Mouse (Mus musculus): ENCODE results near the gene Sema5b.

The Sema5b gene

DNA sequence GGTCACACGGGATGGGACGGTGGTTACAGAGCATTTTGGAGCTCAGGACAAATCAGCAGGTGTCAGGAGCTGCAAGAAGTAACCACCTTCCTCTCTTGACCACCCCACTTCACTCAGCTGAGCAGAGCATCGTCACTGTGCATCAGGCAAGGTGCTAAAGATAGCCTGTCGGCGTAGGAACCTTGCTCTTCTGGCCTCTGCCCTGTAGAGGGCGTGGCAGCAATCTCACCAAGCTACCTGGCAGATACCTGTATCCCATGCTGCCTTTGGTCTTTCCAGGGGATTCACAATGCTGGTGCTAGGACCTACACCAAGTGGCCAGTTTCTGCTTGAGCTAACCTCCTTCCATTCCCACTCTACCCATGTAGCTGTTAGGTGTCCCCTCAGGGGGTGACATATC is 55.3 kb downstream of the Sema5b start:
- DNase-seq: no peak

DNA sequence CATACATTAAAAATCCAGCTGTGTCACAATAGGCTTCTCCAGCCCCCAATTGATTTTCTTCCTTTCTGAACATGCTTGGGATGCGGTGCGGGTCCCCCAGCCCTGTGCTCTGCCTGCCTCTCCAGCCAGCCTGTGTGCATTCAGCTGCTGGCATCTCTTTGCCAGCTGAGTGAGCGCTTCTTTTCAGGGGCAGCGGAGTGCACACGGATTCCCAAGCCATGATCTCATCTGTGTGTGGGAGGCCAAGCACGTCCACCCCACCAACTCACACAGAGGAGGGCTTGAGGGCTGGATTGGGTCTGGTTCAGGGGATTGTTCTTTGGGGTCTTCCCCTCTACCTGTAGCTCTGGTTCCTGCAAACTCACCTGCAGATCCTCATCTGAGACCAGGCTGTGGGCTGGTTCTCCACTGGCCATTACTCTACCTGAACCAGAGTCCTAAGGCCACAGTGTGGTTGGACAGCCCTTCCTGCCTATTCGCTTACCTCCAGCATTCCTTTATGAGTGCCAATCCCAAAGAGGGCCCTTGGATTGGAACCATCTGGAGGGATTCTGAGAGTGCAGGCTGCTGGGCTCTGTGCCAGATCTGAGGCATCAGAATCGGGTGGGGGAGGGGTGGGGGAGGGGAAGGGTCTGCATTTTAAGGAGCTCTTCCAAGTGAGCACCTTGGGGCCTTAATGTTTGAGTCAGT is 55.9 kb downstream of the Sema5b start:
- DNase-seq: no peak

DNA sequence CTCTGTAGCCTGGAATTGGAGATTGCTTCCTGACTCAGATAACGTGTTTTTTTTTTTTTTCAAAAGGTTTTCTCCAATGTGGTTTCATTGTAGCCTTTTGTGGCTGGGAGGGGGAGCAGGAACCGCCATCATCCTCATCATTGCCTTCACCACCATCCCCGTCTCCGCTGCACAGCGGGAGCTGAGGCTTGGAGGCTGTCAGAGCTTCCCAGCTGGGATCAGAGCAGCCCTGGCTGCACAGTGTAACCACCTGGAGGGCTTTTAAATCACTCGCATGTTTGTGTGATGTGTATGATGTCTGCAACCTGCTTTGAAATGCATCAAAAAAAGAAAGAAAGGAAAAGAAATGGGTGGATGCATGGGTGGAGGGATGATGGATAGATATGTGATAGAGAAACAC is 57.0 kb downstream of the Sema5b start:
- no peak for DNase-seq

DNA sequence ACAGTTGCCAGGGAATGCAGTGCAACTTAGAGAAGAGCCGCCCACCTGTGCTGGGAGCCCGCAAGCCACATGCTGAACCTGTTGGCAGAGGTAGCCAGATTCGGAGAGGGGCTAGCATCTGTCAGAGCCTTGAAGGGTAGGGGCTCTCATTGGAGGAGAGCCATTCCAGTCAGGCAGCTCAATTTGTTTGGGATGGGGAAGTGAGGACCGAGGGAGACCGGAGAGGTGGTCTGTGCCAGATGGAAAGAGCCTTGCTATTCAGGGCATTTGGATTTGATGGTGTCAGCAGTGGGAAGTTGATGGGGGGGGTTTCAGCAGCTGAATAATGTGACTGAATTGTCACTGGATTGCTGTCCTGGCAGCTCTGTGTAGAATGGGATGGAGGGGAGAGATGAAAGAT is 57.9 kb downstream of the Sema5b start:
- no peak for DNase-seq

DNA sequence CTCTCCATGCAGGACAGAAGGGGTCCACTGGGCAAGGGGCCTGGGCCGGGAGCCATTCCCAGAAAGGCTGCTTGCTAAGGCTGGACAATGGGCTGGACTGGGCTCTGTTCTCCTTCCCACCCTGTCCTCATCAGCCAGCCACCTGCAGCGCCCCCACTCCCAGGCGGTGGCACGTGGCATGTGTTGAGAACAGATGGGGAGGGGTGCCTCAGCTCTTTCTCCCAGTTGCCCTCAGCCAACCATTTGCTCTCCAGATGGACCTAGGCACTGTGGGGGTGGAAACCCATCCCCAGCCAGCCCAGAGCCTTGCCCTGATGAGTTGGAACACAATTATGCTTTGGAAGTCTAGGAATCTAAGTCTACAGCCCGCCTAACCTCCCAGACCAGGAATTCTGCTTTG is 59.3 kb downstream of the Sema5b start:
- DNase-seq: no peak

DNA sequence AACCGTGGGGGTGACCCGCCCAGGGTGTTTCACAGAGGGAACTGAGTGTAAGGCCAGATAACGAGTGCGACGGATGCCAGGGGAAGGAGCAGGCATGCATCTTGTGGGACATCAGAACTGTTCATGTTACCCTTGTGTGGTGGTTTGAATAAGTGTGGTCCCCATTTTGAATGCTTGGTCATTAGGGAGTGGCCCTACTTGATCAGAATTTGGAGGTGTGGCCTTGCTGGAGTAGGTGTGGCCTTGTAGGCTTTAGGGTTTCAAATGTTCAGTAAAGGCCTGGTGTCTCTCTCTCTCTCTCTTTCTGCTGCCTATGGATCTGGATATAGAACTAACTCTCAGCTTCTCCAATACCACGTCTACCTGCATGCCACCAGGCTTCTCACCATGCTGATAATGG is 60.5 kb downstream of the Sema5b start:
- no peak for DNase-seq

DNA sequence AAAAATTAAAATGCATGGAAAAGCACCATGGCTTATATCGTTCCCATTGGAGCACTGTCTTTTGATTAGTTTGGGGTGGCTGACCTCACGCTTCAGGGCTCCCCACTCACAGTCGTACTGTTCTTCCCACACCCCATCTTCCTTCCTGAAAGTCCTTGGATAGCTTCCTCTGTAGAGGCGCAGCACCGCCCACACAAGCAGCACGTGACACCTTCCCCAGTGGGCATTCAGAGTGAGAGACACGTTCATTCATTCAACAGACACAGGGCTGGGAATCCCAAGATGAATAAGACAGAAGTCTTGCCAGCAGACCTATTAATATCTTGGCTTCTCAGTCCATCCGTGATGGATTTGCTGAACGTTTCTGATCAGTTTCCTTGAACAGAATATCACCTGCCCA is 61.6 kb downstream of the Sema5b start:
- no peak for DNase-seq

DNA sequence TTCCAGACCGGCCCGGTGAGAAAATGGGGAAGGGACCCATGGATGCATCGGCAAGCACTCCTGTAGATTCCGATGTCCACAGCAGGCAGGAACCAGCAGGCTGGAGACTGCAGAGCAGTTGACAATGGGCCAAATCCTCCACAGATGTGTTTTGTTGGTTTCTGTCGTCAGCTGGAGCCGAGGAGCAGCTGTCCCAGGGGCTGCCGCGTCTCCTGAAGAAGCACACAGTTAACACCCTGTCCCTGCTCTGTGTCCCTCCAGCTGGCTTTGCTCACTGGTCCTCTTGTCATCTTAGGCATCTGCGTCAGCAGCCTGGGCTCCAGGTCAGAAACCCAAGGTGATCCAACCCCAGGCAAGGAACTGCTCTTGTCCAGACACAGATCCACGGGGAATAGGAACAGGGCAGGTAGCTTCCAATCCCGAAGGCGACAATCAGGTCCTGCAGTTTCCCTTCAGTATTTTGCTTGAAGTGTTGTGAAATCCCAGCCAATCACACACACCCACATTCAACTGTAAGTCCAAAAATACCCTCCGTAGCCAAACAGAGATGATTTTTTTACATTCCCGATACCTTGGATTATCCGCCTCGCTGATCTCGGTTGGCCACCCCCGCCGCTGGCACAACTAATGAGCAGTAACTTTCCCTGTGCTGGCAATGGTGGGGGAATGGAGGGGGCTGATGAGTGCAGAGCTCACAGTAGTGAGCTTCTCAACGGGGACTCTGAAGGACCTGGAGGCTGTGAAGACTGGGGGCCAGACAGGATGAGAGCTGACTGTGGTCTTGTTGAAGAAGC is 63.0 kb downstream of the Sema5b start:
- peak; percentile 97 for DNase-seq

DNA sequence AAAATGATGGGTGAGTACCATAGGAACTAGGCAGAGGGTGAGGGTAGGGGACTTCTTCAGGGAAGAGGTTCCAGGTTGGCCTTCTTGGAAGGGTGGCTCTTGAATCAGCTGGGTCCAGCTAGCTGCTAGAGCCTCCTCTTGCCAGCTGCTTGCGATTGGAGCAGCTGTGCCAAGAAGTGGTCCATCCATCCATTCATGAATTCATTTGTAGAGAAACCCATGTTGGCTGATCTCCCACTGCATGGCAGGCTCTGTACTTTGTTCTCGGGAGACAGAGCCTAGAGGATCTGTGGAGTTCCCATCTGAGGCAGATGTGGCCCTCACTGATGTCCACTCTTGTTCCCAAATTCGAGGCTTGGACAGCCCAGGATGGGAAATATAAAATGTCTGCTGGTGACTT is 66.3 kb downstream of the Sema5b start:
- DNase-seq: no peak

DNA sequence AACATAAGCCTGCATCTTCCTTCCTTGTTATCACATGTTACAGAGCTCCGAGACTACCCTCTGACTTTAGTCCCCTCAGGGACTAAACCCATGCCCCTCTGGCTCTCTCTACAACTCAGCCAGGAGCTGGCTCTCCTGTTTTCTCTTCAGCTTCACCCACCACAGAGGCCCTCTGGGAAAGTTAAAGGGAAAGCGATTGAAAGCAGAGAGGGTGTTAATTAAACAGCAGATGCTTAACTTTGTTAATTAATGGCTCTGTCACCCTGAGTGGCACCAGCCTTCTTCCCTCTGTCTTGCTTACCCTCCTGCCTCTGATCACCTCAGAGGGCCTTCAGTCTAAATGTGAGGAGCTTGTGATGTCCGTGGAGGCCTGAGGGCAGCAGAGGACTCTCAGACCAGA is 67.3 kb downstream of the Sema5b start:
- DNase-seq: no peak

DNA sequence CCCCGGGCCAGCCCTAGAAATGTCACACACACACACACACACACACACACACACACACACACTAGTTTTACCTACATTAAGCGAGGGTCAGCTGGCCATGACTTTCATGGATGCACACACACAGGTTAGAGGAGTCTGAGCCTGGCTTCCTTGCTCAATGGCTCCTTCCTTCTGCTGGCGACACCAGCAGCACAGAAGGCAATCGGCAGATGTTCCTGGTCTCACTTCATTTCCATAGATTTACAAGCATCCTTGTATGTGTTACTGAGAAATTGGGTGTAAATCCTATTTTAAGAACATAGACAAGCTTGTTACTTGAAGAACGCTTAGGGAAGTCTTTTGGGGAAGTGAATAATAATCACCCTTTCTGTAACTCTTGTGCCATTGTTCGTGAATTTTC is 68.6 kb downstream of the Sema5b start:
- DNase-seq: no peak

DNA sequence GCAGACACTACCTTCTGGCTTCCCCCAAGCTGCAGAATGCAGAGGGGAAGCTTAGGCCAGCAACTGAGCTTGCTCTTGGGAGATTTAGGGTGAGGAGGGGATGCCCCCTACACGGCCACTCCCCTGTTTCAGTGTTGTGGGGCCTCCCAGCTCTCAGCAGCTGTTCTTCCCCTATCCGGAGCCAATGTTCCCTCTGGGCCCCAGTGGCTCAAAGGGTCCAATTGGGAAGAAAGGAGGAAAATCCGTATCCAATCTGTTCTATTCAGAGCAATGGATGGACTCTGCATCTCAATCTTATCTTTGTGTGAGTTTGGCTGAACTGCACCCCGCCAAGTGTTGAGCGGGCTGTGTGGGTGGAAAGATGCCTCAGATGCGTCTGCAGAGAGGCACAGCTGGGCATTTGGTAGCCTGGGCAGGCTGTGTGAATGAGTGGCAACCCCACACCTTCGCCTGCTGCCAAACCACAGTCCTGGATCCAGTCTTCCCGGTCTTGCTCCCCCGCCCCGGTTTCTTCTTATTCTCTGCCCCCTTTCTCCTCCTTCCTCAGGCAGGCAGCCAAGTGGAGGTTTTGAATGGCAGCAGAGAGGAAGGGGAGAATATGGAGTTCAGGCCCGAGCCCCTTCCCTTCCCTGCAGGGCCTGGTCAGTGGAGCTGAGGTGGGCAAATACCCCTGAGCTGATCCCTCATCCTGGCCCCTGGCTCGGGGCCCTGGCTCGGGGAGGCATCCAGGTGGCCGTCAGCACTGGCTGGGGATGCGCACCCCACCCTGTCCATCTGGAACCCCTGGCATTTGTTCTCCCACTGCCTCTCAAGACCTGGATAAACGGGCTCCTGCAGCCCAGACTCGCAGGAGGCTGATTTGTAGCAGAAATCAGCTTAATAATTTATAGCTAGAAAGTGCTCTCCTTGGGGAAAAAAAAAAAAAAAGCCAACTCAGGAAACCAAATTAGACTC is 73.2 kb downstream of the Sema5b start:
- peak; percentile 94 for DNase-seq

DNA sequence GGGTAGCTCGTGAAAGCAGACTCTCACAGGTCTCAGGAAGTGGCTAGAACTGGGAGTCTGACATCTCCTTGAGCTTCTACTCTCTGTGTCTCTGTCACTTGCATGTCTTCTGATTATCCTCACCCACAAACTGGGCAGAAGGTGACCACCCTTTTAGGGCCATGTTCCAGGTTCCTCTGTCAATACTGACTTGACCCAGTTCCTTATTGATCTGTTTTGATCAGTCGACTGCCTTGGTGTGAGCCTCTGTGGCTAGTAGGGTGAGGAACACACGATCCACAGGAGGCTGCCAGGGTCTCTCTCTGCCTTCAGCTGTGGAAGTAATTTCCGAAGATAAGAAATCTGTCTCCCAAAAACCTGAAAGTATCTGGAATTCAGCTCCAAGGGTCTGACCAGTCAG is 76.8 kb downstream of the Sema5b start:
- DNase-seq: no peak

DNA sequence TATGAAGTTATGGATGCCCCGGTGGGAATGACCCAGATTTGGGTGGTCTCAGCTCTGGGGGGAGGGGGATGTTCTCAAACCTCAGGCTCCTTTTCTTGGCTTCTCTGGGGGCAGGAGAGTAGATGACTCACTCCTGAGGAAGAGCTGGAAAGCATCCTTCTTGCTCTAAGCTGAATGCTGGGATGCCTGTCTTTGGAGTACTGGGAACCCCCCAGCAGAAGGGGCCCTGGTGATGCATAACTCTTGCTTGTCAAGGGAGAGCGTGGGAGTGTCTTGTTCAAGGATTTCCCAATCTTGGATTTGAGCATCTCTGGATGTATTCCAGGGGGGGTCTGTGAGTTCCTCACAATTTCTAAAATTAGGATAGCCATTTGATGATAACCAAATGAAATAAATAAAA is 82.1 kb downstream of the Sema5b start:
- DNase-seq: peak; percentile 80

DNA sequence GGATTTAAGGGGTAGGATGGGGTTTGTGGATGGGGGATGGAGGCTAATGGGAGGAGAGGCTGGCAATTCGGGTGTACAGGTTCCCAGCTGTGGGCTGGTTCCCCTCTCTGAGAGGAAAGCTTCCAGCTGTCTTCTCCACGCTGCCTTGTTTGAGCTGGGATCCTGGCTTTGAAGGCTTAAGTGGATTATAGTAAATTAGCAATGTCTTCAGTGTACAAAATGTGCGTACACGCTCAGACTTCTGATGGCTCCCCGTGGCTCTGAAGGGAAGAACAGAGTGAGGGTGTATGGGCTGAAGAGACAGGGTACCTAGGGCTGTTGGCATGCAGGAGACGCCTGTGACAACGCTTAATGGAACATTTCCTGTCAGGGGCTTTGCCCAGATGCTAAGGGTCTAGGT is 83.0 kb downstream of the Sema5b start:
- DNase-seq: peak; percentile 73

DNA sequence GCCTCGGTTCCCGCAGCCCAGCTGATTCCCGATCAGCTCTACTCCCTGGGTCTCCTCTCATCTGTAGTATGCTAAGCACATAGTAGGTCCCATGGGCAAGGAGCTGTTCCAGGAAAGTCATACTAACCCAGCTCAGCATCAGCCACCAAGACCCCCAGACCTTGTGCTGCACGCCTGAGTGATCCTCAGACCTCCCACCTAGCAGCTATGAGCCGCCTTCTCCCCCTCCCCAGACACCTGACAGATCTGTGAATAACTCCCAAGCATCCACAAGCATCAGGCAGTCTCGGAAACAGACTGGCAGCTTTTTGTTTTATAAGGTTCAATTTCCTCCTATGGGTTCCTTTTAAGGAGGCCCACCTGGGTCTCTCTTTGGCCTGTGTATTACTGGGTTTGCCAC is 83.9 kb downstream of the Sema5b start:
- no peak for DNase-seq

DNA sequence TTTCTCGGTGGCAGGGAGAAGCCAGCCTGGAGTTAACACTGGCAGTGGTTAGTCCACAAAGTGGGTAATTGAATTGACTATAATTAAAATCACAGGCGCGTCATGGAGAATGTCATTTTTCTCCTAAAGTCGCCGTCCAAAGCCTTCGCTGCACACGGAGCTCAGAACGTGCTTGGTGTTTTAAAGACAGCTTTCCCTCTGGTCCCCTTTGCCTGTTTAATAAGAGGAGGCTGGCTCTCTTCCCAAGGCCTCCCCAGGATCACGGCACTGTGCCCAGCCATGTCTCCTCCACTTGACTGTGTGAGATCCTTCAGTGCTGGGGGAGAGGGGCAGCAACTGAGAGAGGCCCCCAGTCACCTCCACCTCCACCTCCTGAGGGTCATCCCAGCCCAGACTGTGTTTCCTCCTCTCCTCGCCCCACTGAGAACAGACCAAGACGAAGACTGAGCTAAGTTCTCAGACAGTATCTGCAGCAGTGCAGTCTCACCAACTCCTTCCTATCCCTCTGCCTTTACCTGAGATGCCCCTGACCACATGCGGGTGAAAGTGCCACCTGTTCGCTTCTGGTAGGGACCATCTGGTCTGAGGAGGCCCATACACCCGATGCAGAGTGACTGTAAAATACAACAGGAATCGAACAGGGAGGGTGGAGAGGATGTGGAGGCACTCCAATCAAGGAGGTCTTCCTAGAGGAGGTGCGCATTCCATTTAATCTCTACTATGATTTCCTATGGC is 84.5 kb downstream of the Sema5b start:
- DNase-seq: no peak

DNA sequence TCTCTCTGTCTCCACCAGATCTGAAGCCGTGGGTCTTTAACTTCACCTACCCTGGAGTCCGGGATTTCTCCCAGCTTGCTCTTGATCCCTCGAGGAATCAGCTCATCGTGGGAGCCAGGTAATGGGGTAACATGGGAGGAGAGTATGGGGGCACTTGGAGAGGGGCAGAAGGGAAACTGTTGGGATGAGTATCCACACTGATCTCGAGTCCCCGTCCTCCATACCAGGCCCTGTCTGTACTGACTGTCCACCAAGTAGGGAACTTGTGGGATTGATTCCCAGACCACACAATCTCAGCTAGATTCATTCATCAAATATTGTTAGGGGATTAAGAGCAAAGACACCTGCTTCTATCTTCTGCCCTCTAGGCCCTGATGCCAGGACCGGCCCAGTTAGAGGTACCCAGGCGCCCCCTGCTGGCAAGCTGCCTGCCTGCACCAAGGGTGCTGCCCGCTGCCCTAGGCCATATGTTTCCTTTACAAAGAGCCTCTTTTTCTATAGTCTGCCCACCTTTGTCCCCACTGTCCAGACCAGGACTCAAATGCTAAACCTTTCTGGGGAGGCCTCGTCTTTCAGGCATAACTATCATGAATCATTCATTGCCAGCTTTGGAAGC is 87.2 kb downstream of the Sema5b start:
- peak; percentile 93 for DNase-seq

DNA sequence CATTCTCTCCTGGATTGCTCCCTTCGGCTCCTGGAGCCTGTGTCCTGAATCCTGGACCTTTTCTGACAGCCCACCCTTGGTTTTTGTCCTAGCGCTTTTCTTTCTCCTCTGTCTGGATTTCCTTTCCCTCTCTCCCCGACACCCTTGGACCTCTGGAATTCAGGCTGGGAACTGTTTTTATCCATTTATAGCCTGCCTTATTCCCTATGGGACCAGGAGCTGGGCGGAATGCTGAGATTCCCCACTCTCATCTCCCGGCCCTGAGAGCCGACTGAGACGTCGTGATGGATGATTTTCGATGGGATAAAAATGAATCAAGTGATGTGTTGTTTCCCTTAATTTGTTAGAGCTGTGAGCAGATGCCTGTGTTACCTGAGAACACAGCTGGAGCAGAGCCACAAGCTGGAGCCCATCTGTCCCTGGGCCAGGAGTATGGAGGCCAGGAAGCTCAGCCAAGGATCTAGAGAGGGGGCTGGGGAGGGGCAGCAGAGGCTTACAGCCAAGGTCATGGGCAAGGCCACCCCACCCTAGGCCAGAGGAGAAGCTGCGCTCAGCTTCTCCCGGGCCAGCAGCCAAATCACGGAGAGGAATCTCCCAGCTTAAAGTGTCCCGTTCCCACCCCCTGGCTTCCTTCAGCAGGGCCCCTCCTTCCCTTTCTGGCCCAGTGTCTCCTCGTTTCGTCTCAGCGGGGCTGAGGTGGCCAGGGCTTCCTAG is 89.7 kb downstream of the Sema5b start:
- DNase-seq: peak; percentile 95

DNA sequence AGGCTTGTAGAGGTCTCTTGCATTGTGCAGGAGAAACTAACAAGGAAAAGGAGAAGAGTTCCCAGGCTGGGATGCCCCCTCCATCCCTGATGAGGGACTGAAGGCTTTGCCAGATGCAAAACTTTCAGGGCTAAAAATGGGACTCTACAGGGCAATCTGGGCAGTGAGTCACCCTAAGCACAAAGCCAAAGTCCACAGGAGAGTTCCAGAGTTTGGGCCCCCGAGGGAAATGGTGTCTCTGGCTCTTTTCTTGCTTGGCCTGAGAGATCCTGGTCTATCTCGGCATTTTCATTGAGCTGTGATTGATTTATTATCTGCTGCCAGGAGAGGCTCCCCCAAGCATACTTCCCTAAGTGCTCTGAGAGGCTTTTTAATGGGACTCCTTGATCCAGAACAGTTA is 92.1 kb downstream of the Sema5b start:
- DNase-seq: no peak

DNA sequence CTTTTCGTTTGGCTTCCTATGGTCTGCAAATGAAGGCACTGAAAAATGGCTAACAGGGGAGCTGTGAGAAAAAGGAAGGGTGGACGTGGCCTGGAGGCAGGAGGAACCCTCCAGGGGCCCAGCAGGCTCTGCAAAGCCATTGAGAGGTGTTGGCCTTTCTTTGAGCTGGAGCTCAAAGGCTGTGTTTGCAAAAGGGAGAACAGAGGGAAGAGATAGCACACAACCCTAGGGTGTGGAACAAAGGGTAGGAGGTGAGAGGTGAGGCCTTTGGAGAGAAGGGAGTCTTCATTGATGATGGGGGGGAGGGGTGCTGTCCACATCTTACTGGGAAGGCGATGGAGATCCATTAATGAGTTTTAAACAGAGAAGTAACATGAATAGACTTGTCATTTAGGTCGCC is 94.0 kb downstream of the Sema5b start:
- DNase-seq: no peak

DNA sequence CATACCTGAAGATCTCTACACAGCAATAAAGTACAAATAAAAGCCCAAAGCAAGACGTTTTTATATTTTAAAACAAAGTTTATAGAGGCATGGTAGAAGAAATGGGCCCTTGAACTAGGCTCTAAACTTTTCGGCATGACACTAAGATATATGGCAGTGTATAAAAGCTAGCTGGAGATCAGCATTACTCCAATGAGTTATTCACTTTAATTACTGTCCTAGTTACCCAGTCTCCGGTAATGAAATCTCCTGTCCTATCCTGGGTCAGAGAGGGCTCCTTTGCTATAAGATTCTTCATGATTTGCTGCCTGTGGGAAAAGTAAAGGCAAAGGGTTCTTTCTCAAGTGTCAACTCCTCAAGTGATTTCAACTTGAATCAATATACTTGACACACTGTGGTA is 98.6 kb downstream of the Sema5b start:
- DNase-seq: no peak
